Mouse (Mus musculus) left cerebral cortex, postnatal 14 days (tissue): ENCODE measurements around the gene Elk3. TPM values are rescaled to one million over a fixed set of nuclear protein-coding genes. Genes with fewer than 3 reads are reported as not detected.

Experiments
- DNase-seq, 2 experiments: peaks; one replicate each; pipeline ENCODE4 v3.0.0; 2021 to 2022; ENCODE audit warnings: low spot score in 2 of 2, mixed read lengths in 1 of 2
- intact Hi-C: fragments of 180-260 bp; cut with DNase I; formaldehyde crosslinking; loops from one replicate; pipeline ENCODE4 v1.15.1; 2025
- total RNA-seq, 2 experiments: library from RNA; stranded (reverse); gene quantifications; 2 replicates each; pipeline ENCODE4 v1.2.3; 2021

Gene Elk3
- total RNA-seq, 2 experiments from 2014 or later, result 15.2 to 16.1 TPM

GRCm38 (mm10) chr10:93275212-93276136, 35.5 kb downstream of the Elk3 start:
- peak; percentile 89 to 94 for DNase-seq
- intact Hi-C loops, result loop anchor here (5.0 to 10.0 kb wide), 2 partner anchors 113 to 201 kb away; partner anchors contain the start of gene Cdk17

- DNase-seq, result peak; percentile 43 to 90
- intact Hi-C loops, result loop anchor here (10.0 kb wide), 1 partner anchor 199 kb away; no protein-coding TSS in a partner anchor
Observed at GRCm38 (mm10) chr10:93274277-93274696, 36.6 kb downstream of the Elk3 start.

GRCm38 (mm10) chr10:93272986-93273982, 37.7 kb downstream of the Elk3 start:
- intact Hi-C loops, result loop anchor here (10.0 kb wide), 1 partner anchor 198 kb away; no protein-coding TSS in a partner anchor
- no peak for DNase-seq

- intact Hi-C loops, result loop anchor here (10.0 kb wide), 1 partner anchor 197 kb away; no protein-coding TSS in a partner anchor
Observed at GRCm38 (mm10) chr10:93271831-93272230, 39.1 kb downstream of the Elk3 start.

GRCm38 (mm10) chr10:93270889-93271460, 40.0 kb downstream of the Elk3 start:
- DNase-seq, result no peak
- intact Hi-C loops, result loop anchor here (10.0 kb wide), 1 partner anchor 196 kb away; no protein-coding TSS in a partner anchor

More at GRCm38 (mm10) chr10:93271831-93272230, 39.1 kb downstream of the Elk3 start:
- no peak for DNase-seq

GRCm38 (mm10) chr10:93269744-93270143, 41.2 kb downstream of the Elk3 start:
- DNase-seq, result no peak
- intact Hi-C loops, result loop anchor here (10.0 kb wide), 1 partner anchor 195 kb away; no protein-coding TSS in a partner anchor

GRCm38 (mm10) chr10:93268339-93268738, 42.6 kb downstream of the Elk3 start:
- intact Hi-C loops, result no loop called here
- DNase-seq, result no peak

GRCm38 (mm10) chr10:93267509-93267908, 43.4 kb downstream of the Elk3 start:
- intact Hi-C loops, result no loop called here
- no peak for DNase-seq

GRCm38 (mm10) chr10:93266521-93266920, 44.4 kb downstream of the Elk3 start:
- intact Hi-C loops, result no loop called here
- peak in 1 of 2 experiments; percentile 46 for DNase-seq

- DNase-seq, result no peak
- intact Hi-C loops, result no loop called here
Observed at GRCm38 (mm10) chr10:93265833-93266232, 45.1 kb downstream of the Elk3 start.

GRCm38 (mm10) chr10:93264001-93264400, 46.9 kb downstream of the Elk3 start:
- DNase-seq, result no peak
- intact Hi-C loops, result no loop called here

GRCm38 (mm10) chr10:93263431-93263830, 47.5 kb downstream of the Elk3 start:
- peak; percentile 63 to 77 for DNase-seq

GRCm38 (mm10) chr10:93261981-93262499, 48.9 kb downstream of the Elk3 start:
- intact Hi-C loops, result no loop called here
- DNase-seq, result no peak

More at GRCm38 (mm10) chr10:93263431-93263830, 47.5 kb downstream of the Elk3 start:
- intact Hi-C loops, result no loop called here

GRCm38 (mm10) chr10:93261132-93261980, 49.6 kb downstream of the Elk3 start:
- DNase-seq, result peak in 1 of 2 experiments; percentile 57
- intact Hi-C loops, result no loop called here

GRCm38 (mm10) chr10:93259826-93260225, 51.1 kb downstream of the Elk3 start:
- intact Hi-C loops, result no loop called here
- no peak for DNase-seq

- intact Hi-C loops, result no loop called here
- no peak for DNase-seq
Observed at GRCm38 (mm10) chr10:93255294-93255693, 55.6 kb downstream of the Elk3 start.

- no peak for DNase-seq
- intact Hi-C loops, result no loop called here
Observed at GRCm38 (mm10) chr10:93253156-93253555, 57.8 kb downstream of the Elk3 start.

- intact Hi-C loops, result no loop called here
Observed at GRCm38 (mm10) chr10:93252661-93253060, 58.3 kb downstream of the Elk3 start.

More at GRCm38 (mm10) chr10:93252661-93253060, 58.3 kb downstream of the Elk3 start:
- no peak for DNase-seq
